Mouse (Mus musculus) forebrain, embryonic 16.5 days (tissue): ENCODE measurements around the gene Eme2. TPM values are rescaled to one million over a fixed set of nuclear protein-coding genes. Genes with fewer than 3 reads are reported as not detected.

Experiments used
- ATAC-seq: fragments of 200-750 bp; cut with Nextera tagmentation; 2 replicates; pipeline ENCODE4 v1.8.0; 2017; ENCODE audit warnings: mild to moderate bottlenecking, moderate library complexity
- H3K27ac ChIP-seq: fragments of 300-500 bp; sonication (generic); 2 replicates; pipeline ENCODE4 v1.5.1; 2014; ENCODE audit warnings: low read length, control low read depth
- H3K27me3 ChIP-seq: fragments of 300-500 bp; sonication (generic); replicated peaks from 2 replicates; pipeline ENCODE4 v1.6.1; 2014; ENCODE audit warnings: low read length; ENCODE audit not compliant: control insufficient read depth, insufficient read depth
- H3K36me3 ChIP-seq: fragments of 300-500 bp; sonication (generic); 2 replicates; pipeline ENCODE4 v1.6.1; 2014; ENCODE audit not compliant: control insufficient read depth, insufficient read depth
- H3K4me1 ChIP-seq: fragments of 300-500 bp; sonication (generic); replicated peaks from 2 replicates; pipeline ENCODE4 v1.6.1; 2014; ENCODE audit warnings: low read length; ENCODE audit not compliant: control insufficient read depth, insufficient read depth
- H3K4me2 ChIP-seq: fragments of 300-500 bp; sonication (generic); 2 replicates; pipeline ENCODE4 v1.6.1; 2014; ENCODE audit warnings: mild to moderate bottlenecking, low read length, control low read depth
- H3K4me3 ChIP-seq: fragments of 300-500 bp; sonication (generic); replicated peaks from 2 replicates; pipeline ENCODE4 v1.5.1; 2014; ENCODE audit warnings: mild to moderate bottlenecking, low read length, control low read depth
- H3K9ac ChIP-seq: fragments of 300-500 bp; sonication (generic); replicated peaks from 2 replicates; pipeline ENCODE4 v1.6.1; 2014; ENCODE audit warnings: low read depth, low read length, control low read depth
- H3K9me3 ChIP-seq: fragments of 300-500 bp; sonication (generic); 2 replicates; pipeline ENCODE4 v1.6.1; 2016; ENCODE audit warnings: low read length; ENCODE audit not compliant: control insufficient read depth
- WGBS: fragments of 180-500 bp; shearing (Covaris S2); extraction: QIAGEN DNeasy Blood & Tissue Kit; methylation state at CpG from one replicate; pipeline ENCODE4 v1.1.7; 2014; 5-methylcytosine and 5-hydroxymethylcytosine counted together
- polyA plus RNA-seq: library from polyadenylated mRNA; unstranded; fragments of >200 nt; fragmentation: Nextera tagmentation; extraction: Ambion mirVana; gene quantifications from 2 replicates; pipeline ENCODE4 v1.2.1, GENCODE M21; 2015

The Eme2 gene
- polyA plus RNA-seq, 1 experiment from 2014 or later, result 35.7 TPM

DNA sequence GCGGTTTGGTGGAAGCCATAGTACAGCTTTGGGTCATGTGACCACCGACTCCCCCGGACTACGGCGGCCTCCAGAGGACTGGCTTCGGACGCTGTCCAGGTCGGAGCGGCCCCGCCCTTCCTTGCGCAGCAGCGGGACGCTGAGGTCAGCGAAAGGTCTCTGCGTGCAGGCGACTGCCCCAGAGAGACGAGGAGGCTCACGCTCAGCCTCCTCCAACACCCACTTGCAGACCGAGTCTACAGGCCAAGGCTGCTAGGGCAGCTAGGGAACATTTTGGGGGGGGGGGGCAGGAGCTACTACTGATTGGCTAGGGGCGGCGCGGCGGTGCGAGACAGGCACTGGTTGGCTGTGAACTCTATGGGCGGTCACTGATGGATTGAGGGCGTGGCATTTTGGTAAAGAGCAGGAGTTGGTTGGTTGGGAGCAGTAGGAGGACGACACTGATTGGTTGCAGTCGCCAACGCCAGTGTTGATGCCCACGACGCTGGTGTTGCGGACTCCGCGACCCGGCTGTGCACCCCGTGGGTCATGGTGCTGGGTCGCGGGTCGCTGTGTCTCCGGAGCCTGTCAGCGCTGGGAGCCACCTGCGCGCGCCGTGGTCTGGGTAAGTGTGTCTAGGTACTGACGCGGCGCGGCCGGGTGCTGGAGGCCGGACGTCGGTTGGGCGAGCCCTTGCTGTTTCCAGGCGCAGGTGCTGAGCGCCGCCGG lies 44.7 kb downstream of the Eme2 start, which contains the start of gene Fahd1:
Gene Fahd1, minus strand, starts transcription at position 300 of the 708 bp plus-strand sequence.
- Histone ChIP-seq H3K9ac (peak within 1 kb of the TSS; percentile 74), H3K4me3 (peak within 1 kb of the TSS; percentile 62), H3K27me3 (0 out of 2 replicates have a peak, but pooled peaks cover 4% of the 10 kb centered on the region), H3K27ac (peak within 1 kb of the TSS; percentile 78), H3K4me2 (peak within 1 kb of the TSS; percentile 88), H3K9me3 (no peaks in the 10 kb centered on the region), H3K4me1 (peaks cover 17% of the 10 kb centered on the region), H3K36me3 (no peaks in the 10 kb centered on the region)
- ATAC-seq, result peak; percentile 100
- WGBS, result under 1% methylated on average over 57 of the region's 58 CpGs

DNA sequence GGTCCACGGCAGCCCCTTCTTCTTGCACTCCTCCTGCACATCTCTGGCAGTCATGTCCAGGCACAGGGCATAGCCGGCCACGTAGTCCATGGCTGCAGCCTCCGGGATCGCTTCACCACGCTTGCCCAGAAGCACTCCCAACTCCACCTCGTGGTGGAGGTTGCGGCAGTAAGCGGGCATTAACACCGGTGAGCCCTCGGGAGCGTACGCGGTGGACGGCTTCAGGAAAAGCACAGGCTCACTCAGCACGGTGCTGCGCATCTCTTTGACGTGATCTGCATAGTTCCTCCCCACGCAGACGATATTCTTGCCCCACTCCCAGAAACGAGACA lies 45.2 kb downstream of the Eme2 start:
- 0 out of 2 replicates have a peak, but pooled peaks cover 4% of the 10 kb centered on the region for H3K27me3 ChIP-seq
- H3K9me3 ChIP-seq, result no peaks in the 10 kb centered on the region
- H3K4me3 ChIP-seq, result peak overlapping the region; percentile 62
- H3K4me1 ChIP-seq, result peaks cover 17% of the 10 kb centered on the region
- H3K4me2 ChIP-seq, result peak overlapping the region; percentile 72
- peak overlapping the region; percentile 74 for H3K9ac ChIP-seq
- H3K36me3 ChIP-seq, result no peaks in the 10 kb centered on the region
- WGBS, result under 1% methylated on average over 21 of the region's 21 CpGs
- H3K27ac ChIP-seq, result peak overlapping the region; percentile 78
- no peak for ATAC-seq

DNA sequence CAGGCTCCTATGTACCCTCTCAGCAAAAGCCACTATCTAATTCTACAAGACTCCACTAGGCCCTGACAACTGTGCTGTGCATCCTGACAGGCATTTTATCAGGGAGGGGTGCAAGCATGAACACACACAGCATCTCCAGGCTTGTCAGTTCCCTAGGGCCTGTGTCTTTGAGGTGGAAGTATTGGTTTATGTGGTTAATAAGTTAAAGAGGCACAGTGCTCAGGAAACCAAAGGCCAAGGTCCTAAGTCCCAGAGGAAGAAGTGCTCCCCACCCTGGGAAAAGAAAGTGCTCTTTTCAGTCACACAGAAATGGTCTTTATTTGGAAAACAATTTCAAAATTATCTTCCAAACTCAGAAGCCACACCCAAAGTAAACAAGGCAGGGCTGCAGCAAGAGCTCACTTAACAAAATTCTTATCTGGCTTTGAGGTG lies 46.3 kb downstream of the Eme2 start:
- H3K27me3 ChIP-seq, result 0 out of 2 replicates have a peak, but pooled peaks cover 4% of the 10 kb centered on the region
- 0 out of 2 replicates have a peak overlapping the region, but pooled peaks have one; percentile 7 for H3K4me2 ChIP-seq
- H3K4me1 ChIP-seq, result peaks cover 17% of the 10 kb centered on the region
- no peak overlapping the region for H3K9ac ChIP-seq
- H3K4me3 ChIP-seq, result no peak overlapping the region
- H3K27ac ChIP-seq, result no peak overlapping the region
- ATAC-seq, result no peak
- H3K9me3 ChIP-seq, result no peaks in the 10 kb centered on the region
- H3K36me3 ChIP-seq, result no peaks in the 10 kb centered on the region

- Histone ChIP-seq H3K9ac (no peak overlapping the region), H3K27ac (no peak overlapping the region), H3K4me1 (peaks cover 17% of the 10 kb centered on the region), H3K27me3 (0 out of 2 replicates have a peak, but pooled peaks cover 4% of the 10 kb centered on the region), H3K36me3 (no peaks in the 10 kb centered on the region), H3K9me3 (no peaks in the 10 kb centered on the region), H3K4me2 (no peak overlapping the region), H3K4me3 (no peak overlapping the region)
- 98% methylated on average over 1 of the region's 1 CpGs for WGBS
- ATAC-seq, result no peak
Observed at GRCm38 (mm10) chr17:24847386-24847785, 47.5 kb downstream of the Eme2 start.

DNA sequence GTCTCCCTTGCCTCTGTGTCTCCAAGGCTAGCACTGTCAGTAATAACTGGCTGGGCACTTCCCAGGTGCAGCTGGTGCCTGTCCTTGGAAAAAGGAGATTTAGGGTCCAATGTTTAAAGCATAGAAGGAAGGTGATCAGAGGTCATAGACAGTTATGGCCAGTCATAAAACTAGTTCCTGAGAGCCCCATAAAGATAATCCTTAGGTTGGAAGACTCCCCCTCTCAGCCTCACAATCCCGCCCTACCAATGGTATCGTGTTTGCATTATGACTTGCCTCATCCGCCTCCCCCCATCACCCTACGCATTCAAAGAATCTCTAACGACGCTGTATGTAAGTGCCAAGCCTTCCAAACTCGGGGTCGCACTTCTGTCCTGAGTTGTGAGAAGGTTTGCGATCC lies 50.4 kb downstream of the Eme2 start:
- no peak overlapping the region for H3K4me3 ChIP-seq
- H3K9ac ChIP-seq, result no peak overlapping the region
- no peak for ATAC-seq
- WGBS, result 53% methylated on average over 9 of the region's 9 CpGs
- no peak overlapping the region for H3K27ac ChIP-seq
- H3K4me2 ChIP-seq, result no peak overlapping the region
- H3K27me3 ChIP-seq, result peaks cover 6% of the 10 kb centered on the region; the same call in 1 of the 2 replicates
- peaks cover 10% of the 10 kb centered on the region for H3K4me1 ChIP-seq
- H3K9me3 ChIP-seq, result no peaks in the 10 kb centered on the region
- no peaks in the 10 kb centered on the region for H3K36me3 ChIP-seq

DNA sequence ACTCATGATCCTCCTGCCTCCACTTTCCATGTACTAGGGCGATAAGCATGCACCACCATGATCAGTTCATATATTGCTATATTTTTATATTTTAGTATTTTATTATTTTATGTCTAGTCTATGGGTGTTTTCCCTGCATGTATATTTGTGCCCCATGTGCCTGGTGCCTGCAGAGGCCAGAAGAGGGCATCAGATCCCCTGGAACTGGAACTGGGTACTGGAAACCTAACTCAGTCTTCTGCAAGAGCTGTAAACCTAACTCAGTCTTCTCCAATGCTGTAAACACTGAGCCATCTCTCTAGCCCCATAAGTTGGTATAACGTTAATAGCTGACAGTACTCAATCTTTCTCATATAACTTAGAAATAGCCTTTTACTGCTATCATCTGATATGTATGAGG lies 52.3 kb downstream of the Eme2 start:
- Histone ChIP-seq H3K4me2 (no peak overlapping the region), H3K9me3 (no peaks in the 10 kb centered on the region), H3K27ac (no peak overlapping the region), H3K27me3 (peaks cover 6% of the 10 kb centered on the region; the same call in 1 of the 2 replicates), H3K9ac (no peak overlapping the region), H3K4me3 (no peak overlapping the region), H3K36me3 (no peaks in the 10 kb centered on the region), H3K4me1 (no peaks in the 10 kb centered on the region)
- ATAC-seq, result no peak
- 52% methylated on average over 2 of the region's 2 CpGs for WGBS

DNA sequence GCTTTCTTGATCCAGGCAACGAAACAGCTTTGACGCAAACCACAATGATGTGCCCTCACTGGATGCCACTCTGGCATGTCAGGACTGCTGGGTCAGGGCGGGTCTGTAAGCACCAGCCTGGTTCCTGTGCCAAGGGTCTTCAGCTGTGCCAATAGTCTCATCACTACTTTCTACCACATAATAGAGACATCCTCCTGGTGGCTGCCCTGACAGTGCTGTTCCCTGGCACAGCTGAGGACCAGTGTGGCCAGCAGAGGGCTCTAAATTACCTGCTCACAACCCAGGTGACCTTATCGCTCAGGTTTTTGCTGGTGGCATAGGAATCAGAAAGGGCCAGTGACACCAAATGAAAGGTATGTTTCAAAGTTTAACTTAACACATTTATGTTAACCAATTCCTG lies 53.8 kb downstream of the Eme2 start:
- Histone ChIP-seq H3K36me3 (no peaks in the 10 kb centered on the region), H3K27ac (no peak overlapping the region), H3K4me3 (no peak overlapping the region), H3K9me3 (no peaks in the 10 kb centered on the region), H3K9ac (no peak overlapping the region), H3K4me1 (no peaks in the 10 kb centered on the region), H3K4me2 (no peak overlapping the region), H3K27me3 (peaks cover 6% of the 10 kb centered on the region; the same call in 1 of the 2 replicates)
- ATAC-seq, result no peak
- 53% methylated on average over 4 of the region's 4 CpGs for WGBS

- no peaks in the 10 kb centered on the region for H3K9me3 ChIP-seq
- H3K4me3 ChIP-seq, result no peak overlapping the region
- H3K4me1 ChIP-seq, result no peaks in the 10 kb centered on the region
- H3K27me3 ChIP-seq, result peaks cover 6% of the 10 kb centered on the region; the same call in 1 of the 2 replicates
- H3K9ac ChIP-seq, result no peak overlapping the region
- 71% methylated on average over 5 of the region's 5 CpGs for WGBS
- H3K27ac ChIP-seq, result no peak overlapping the region
- no peaks in the 10 kb centered on the region for H3K36me3 ChIP-seq
- H3K4me2 ChIP-seq, result no peak overlapping the region
- no peak for ATAC-seq
Observed at GRCm38 (mm10) chr17:24840341-24840740, 54.5 kb downstream of the Eme2 start.

DNA sequence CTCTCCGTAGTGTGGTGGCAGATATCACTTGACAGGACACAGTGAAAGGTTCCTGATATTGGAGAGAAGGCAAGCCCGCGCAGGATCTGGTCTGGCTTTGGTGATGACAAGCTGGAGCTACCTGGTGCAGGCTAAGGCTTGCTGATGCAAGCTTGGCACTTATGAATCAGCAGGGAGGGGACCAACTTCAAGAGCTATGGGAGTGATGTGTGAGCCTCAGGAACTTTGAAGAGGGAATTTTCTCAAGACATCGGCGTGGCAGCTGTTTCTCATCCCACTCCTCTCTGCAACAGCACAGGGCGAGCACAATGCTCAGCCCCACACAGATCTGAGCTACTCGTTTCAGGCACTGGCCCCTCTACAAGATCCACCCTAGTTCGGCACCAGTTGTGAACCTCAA lies 55.0 kb downstream of the Eme2 start, which contains the start of gene Hagh:
Gene Hagh, plus strand, starts transcription at position 302 of the 400 bp plus-strand sequence.
- 78% methylated on average over 8 of the region's 8 CpGs for WGBS
- no peaks in the 10 kb centered on the region for H3K9me3 ChIP-seq
- H3K4me2 ChIP-seq, result no peak within 1 kb of the TSS
- H3K4me1 ChIP-seq, result no peaks in the 10 kb centered on the region
- no peak within 1 kb of the TSS for H3K9ac ChIP-seq
- no peak within 1 kb of the TSS for H3K4me3 ChIP-seq
- H3K27me3 ChIP-seq, result peaks cover 6% of the 10 kb centered on the region; the same call in 1 of the 2 replicates
- H3K27ac ChIP-seq, result no peak within 1 kb of the TSS
- no peaks in the 10 kb centered on the region for H3K36me3 ChIP-seq
- no peak for ATAC-seq
